Mouse (Mus musculus): ENCODE results near the gene Spef1.

GRCm38 (mm10) chr2:131200710-131201109, 13.6 kb upstream of the Spef1 start:
- TF ChIP-seq CTCF (IDR thresholded peaks at IDR 0.05; ENCODE audit: borderline replicate concordance, insufficient read depth, low read depth, low read length): no peak
- TF ChIP-seq POLR2A (IDR thresholded peaks at IDR 0.05; ENCODE audit: borderline replicate concordance, insufficient read depth, low read length): no peak

Data from cerebellum, adult 2 months (tissue).